Mouse (Mus musculus): Measurements from ENCODE around the gene Hs3st3b1. TPM values are rescaled to one million over a fixed set of nuclear protein-coding genes. Genes with fewer than 3 reads are reported as not detected.
A peak's percentile ranks its signal among the peaks of the same experiment; 100 is the strongest.

Gene Hs3st3b1
- polyA plus RNA-seq, 1 experiment from 2014 or later, result 21.1 TPM

DNA sequence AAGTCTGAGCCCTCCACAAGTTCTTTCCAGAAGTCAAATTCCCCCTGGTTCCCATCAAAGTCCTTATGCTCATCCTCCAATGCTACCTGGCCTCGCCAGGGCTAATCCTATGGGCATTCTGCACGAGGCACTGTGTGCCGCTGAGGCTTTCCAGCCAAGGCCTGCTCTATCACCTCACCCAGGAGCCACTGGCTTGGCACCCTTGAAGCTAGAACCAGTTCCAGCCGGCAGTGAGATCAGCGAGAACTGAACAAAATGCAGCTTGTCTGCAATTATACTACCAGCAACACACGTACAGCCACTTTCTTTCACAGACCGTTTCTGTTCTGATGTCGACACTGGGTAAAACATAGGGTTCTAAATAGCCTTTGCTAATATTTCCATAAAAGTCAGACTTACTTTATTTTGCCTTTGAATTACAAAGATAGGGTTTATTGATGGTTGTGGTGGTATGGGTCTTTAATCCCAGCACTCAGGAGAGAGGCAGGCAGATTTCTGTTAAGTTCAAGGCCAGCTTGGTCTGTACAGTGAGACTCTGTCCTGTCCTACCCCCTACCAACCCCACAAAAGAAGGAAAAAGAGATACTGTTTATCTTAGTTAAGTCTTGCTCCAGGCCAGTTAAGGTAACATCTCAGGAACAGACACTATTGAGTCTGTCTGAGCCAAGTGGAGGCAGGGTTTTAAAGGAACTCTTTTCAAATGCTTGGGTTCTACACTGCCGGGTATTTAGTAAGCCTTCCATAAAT lies 45.7 kb upstream of the Hs3st3b1 start:
- Histone ChIP-seq H3K36me3 (replicated peaks; ENCODE audit: insufficient read depth, low read length) (no peaks in the 10 kb centered on the region; the same call in 1 of the 2 replicates), H3K4me2 (ENCODE audit: low read depth, low read length) (no peak overlapping the region), H3K9me3 (ENCODE audit: low read length) (no peaks in the 10 kb centered on the region), H3K4me3 (ENCODE audit: low read depth, low read length) (no peak overlapping the region), H3K27me3 (ENCODE audit: insufficient read depth, low read length) (no peaks in the 10 kb centered on the region), H3K9ac (replicated peaks) (no peak overlapping the region), H3K4me1 (ENCODE audit: insufficient read depth) (0 out of 2 replicates have a peak, but pooled peaks cover 4% of the 10 kb centered on the region), H3K27ac (ENCODE audit: low read depth) (no peak overlapping the region)
- WGBS (ENCODE audit: insufficient replicate concordance), result 73% methylated on average over 9 of the region's 9 CpGs
- DNase-seq (no peak), ATAC-seq (no peak)
- no peak for TF ChIP-seq EP300 (IDR thresholded peaks at IDR 0.05; ENCODE audit: low read depth)
- TF ChIP-seq CTCF (IDR thresholded peaks at IDR 0.05; ENCODE audit: low read depth), result no peak

DNA sequence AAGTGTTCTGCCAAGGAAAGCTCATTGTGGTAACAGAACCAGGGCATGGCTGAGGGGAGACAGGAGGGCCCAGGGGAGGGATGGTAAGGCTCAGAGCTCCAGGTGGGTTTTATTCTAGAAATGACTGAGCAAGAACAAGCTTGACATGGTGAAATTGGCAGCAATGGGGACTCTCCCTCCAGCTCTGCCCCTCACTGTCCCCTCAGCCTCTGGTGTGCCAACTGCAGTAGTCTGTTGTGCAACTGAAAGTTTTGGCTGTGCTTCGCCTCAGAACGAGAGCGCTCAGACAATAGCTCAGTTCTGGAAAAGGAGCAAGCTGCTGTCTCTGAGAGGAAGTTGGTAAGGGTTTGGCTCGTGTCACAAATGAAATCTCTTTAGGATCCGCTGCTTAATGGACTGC lies 43.3 kb upstream of the Hs3st3b1 start:
- H3K27me3 ChIP-seq (ENCODE audit: insufficient read depth, low read length), result no peaks in the 10 kb centered on the region
- DNase-seq (no peak), ATAC-seq (no peak)
- TF ChIP-seq EP300 (IDR thresholded peaks at IDR 0.05; ENCODE audit: low read depth) (no peak), CTCF (IDR thresholded peaks at IDR 0.05; ENCODE audit: low read depth) (no peak)
- no peak overlapping the region for H3K9ac ChIP-seq (replicated peaks)
- H3K36me3 ChIP-seq (replicated peaks; ENCODE audit: insufficient read depth, low read length), result no peaks in the 10 kb centered on the region; the same call in 1 of the 2 replicates
- no peaks in the 10 kb centered on the region for H3K9me3 ChIP-seq (ENCODE audit: low read length)
- WGBS (ENCODE audit: insufficient replicate concordance), result 43% methylated on average over 5 of the region's 5 CpGs
- H3K27ac ChIP-seq (ENCODE audit: low read depth), result no peak overlapping the region
- H3K4me1 ChIP-seq (ENCODE audit: insufficient read depth), result 0 out of 2 replicates have a peak, but pooled peaks cover 4% of the 10 kb centered on the region
- no peak overlapping the region for H3K4me2 ChIP-seq (ENCODE audit: low read depth, low read length)
- H3K4me3 ChIP-seq (ENCODE audit: low read depth, low read length), result no peak overlapping the region

DNA sequence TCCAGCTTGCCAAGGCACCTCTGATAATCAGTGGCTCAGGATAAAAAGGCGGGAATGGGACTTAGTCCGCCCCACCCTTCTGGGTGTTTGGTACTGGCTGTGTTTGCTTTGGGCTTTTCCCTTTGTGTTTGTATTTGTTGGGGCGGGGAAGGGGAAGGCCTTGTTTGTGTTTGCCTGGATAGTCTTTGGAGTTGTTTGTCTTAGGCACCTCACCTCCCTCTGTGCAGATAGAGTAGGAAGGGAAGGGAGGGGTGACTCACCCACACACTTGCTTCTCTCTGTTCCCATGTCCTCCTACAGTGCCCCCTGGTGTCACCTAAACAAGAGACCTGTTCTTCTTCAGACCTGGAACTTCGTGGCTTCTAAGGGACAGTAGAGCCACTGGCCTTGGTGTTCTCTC lies 35.1 kb upstream of the Hs3st3b1 start:
- Histone ChIP-seq H3K4me3 (ENCODE audit: low read depth, low read length) (no peak overlapping the region), H3K9ac (replicated peaks) (no peak overlapping the region), H3K9me3 (ENCODE audit: low read length) (no peaks in the 10 kb centered on the region), H3K27me3 (ENCODE audit: insufficient read depth, low read length) (no peaks in the 10 kb centered on the region), H3K4me1 (ENCODE audit: insufficient read depth) (peaks cover 10% of the 10 kb centered on the region), H3K4me2 (ENCODE audit: low read depth, low read length) (no peak overlapping the region), H3K36me3 (replicated peaks; ENCODE audit: insufficient read depth, low read length) (no peaks in the 10 kb centered on the region), H3K27ac (ENCODE audit: low read depth) (no peak overlapping the region)
- DNase-seq (peak; percentile 55), ATAC-seq (peak; percentile 80)
- WGBS (ENCODE audit: insufficient replicate concordance), result 40% methylated on average over 4 of the region's 4 CpGs
- TF ChIP-seq EP300 (IDR thresholded peaks at IDR 0.05; ENCODE audit: low read depth), result no peak
- peak; percentile 69 for TF ChIP-seq CTCF (IDR thresholded peaks at IDR 0.05; ENCODE audit: low read depth)

DNA sequence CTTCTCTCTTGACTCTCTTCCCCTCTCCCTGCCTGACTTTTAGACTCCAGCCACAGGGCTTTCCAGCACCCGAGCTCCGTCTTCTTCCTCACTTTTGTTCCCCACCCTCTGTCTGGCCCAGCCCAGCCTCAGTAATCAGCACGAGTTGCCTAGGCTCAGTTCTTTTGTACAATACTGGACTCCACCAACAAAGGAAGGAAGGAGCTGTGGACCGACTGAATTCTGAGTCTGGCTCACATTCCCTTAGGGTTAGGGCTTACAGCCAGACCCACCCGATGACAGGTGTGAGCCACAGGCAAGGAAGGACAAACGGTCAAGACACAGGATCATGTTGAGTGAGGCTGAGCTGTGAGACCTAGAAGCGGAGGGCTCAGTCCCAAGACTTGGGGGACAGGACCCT lies 34.7 kb upstream of the Hs3st3b1 start:
- H3K27ac ChIP-seq (ENCODE audit: low read depth), result no peak overlapping the region
- no peak for ATAC-seq

DNA sequence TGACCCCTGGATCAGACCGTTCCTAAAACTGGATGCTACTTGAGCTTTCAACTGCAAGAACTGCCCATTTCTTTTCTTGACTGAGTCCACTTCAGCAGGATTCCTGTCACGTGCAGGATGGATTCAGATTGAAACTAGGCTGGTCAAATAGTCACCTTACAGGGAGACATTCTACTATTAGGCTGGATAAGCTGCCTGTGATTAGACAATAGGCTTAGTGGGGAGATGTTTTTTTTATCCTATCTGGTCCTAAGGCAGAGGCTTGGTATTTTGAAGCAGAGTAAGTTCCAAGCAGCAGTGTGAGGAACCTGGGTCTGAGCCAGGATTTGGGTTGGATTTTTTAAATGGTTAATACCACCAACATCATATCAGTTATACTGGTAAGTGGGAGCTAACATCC lies 31.8 kb upstream of the Hs3st3b1 start:
- no peak overlapping the region for H3K4me3 ChIP-seq (ENCODE audit: low read depth, low read length)

More for the DNA sequence above, 34.7 kb upstream of the Hs3st3b1 start:
- TF ChIP-seq EP300 (IDR thresholded peaks at IDR 0.05; ENCODE audit: low read depth), result no peak
- no peak for TF ChIP-seq CTCF (IDR thresholded peaks at IDR 0.05; ENCODE audit: low read depth)
- Histone ChIP-seq H3K27me3 (ENCODE audit: insufficient read depth, low read length) (no peaks in the 10 kb centered on the region), H3K4me2 (ENCODE audit: low read depth, low read length) (no peak overlapping the region), H3K36me3 (replicated peaks; ENCODE audit: insufficient read depth, low read length) (no peaks in the 10 kb centered on the region), H3K4me3 (ENCODE audit: low read depth, low read length) (no peak overlapping the region), H3K4me1 (ENCODE audit: insufficient read depth) (peaks cover 14% of the 10 kb centered on the region), H3K9me3 (ENCODE audit: low read length) (no peaks in the 10 kb centered on the region), H3K9ac (replicated peaks) (no peak overlapping the region)
- no peak for DNase-seq
- WGBS (ENCODE audit: insufficient replicate concordance), result 39% methylated on average over 7 of the region's 7 CpGs

DNA sequence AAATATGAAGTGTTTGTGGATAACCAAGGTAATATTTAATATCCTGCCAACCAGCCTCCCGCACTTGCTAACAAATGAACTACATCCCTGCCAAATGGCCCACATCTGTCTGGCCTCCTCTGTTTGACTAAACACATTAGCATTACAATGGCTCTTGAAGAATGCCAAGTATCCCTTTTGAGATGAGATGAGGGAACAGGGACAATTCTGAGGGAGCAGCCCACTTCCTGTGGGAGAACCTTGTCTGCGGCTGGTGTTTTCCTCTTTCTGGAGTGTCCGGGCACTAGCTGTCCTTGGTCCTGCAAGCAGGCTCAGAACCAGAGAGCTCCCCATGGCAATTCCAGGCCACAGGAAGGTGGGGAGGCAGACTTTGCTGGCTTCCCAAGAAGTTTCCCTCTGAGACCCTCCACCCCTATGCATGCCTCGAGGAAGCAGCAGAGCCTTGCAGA lies 30.7 kb upstream of the Hs3st3b1 start:
- Histone ChIP-seq H3K9me3 (ENCODE audit: low read length) (no peaks in the 10 kb centered on the region), H3K4me1 (ENCODE audit: insufficient read depth) (peaks cover 14% of the 10 kb centered on the region), H3K4me3 (ENCODE audit: low read depth, low read length) (no peak overlapping the region), H3K27me3 (ENCODE audit: insufficient read depth, low read length) (no peaks in the 10 kb centered on the region), H3K27ac (ENCODE audit: low read depth) (no peak overlapping the region), H3K9ac (replicated peaks) (no peak overlapping the region), H3K36me3 (replicated peaks; ENCODE audit: insufficient read depth, low read length) (no peaks in the 10 kb centered on the region), H3K4me2 (ENCODE audit: low read depth, low read length) (no peak overlapping the region)
- TF ChIP-seq CTCF (IDR thresholded peaks at IDR 0.05; ENCODE audit: low read depth) (no peak), EP300 (IDR thresholded peaks at IDR 0.05; ENCODE audit: low read depth) (no peak)
- WGBS (ENCODE audit: insufficient replicate concordance), result 60% methylated on average over 4 of the region's 4 CpGs
- DNase-seq (no peak), ATAC-seq (no peak)

More for the DNA sequence above, 31.8 kb upstream of the Hs3st3b1 start:
- Histone ChIP-seq H3K9me3 (ENCODE audit: low read length) (no peaks in the 10 kb centered on the region), H3K9ac (replicated peaks) (no peak overlapping the region), H3K36me3 (replicated peaks; ENCODE audit: insufficient read depth, low read length) (no peaks in the 10 kb centered on the region), H3K4me1 (ENCODE audit: insufficient read depth) (peaks cover 14% of the 10 kb centered on the region), H3K27me3 (ENCODE audit: insufficient read depth, low read length) (no peaks in the 10 kb centered on the region), H3K4me2 (ENCODE audit: low read depth, low read length) (no peak overlapping the region), H3K27ac (ENCODE audit: low read depth) (no peak overlapping the region)
- no peak for ATAC-seq
- no peak for DNase-seq
- TF ChIP-seq CTCF (IDR thresholded peaks at IDR 0.05; ENCODE audit: low read depth), result no peak
- no peak for TF ChIP-seq EP300 (IDR thresholded peaks at IDR 0.05; ENCODE audit: low read depth)
- WGBS (ENCODE audit: insufficient replicate concordance), result 82% methylated on average over 2 of the region's 2 CpGs
